Mouse (Mus musculus) heart, embryonic 15.5 days (tissue): Measurements from ENCODE around the gene Rheb. TPM values are rescaled to one million over a fixed set of nuclear protein-coding genes. Genes with fewer than 3 reads are reported as not detected.

Experiments used
- ATAC-seq: fragments of 200-750 bp; cut with Nextera tagmentation; replicated peaks from 2 replicates; pipeline ENCODE4 v1.8.0; 2017; ENCODE audit warnings: low read depth, moderate TSS enrichment; ENCODE audit not compliant: insufficient number of reproducible peaks, insufficient read depth, low FRiP score
- H3K27ac ChIP-seq: fragments of 300-500 bp; sonication (generic); 2 replicates; pipeline ENCODE4 v1.5.1; 2015; ENCODE audit warnings: mild to moderate bottlenecking, inconsistent platforms
- H3K27me3 ChIP-seq: fragments of 300-500 bp; sonication (generic); 2 replicates; pipeline ENCODE4 v1.6.1; 2015; ENCODE audit warnings: inconsistent platforms
- H3K36me3 ChIP-seq: fragments of 300-500 bp; sonication (generic); 2 replicates; pipeline ENCODE4 v1.6.1; 2015; ENCODE audit warnings: mild to moderate bottlenecking, inconsistent platforms
- H3K4me1 ChIP-seq: fragments of 300-500 bp; sonication (generic); replicated peaks from 2 replicates; pipeline ENCODE4 v1.6.1; 2015; ENCODE audit warnings: inconsistent platforms
- H3K4me2 ChIP-seq: fragments of 300-500 bp; sonication (generic); 2 replicates; pipeline ENCODE4 v1.6.1; 2015; ENCODE audit warnings: inconsistent platforms, mild to moderate bottlenecking, moderate library complexity
- H3K4me3 ChIP-seq: fragments of 300-500 bp; sonication (generic); 2 replicates; pipeline ENCODE4 v1.5.1; 2015; ENCODE audit warnings: mild to moderate bottlenecking, inconsistent platforms
- H3K9ac ChIP-seq: fragments of 300-500 bp; sonication (generic); 2 replicates; pipeline ENCODE4 v1.6.1; 2015; ENCODE audit warnings: mild to moderate bottlenecking, inconsistent platforms
- H3K9me3 ChIP-seq: fragments of 300-500 bp; sonication (generic); replicated peaks from 2 replicates; pipeline ENCODE4 v1.6.1; 2016; ENCODE audit warnings: inconsistent platforms
- WGBS: fragments of 180-500 bp; shearing (Covaris S2); methylation state at CpG from one replicate; pipeline ENCODE4 v1.1.7; 2015; ENCODE audit warnings: mixed read lengths; 5-methylcytosine and 5-hydroxymethylcytosine counted together
- polyA plus RNA-seq: library from polyadenylated mRNA; unstranded; fragments of >200 nt; fragmentation: Nextera tagmentation; extraction: Ambion mirVana; gene quantifications from 2 replicates; pipeline ENCODE4 v1.2.1, GENCODE M21; 2015

Gene Rheb
- polyA plus RNA-seq, 1 experiment from 2014 or later: 262 TPM

GRCm38 (mm10) chr5:24821403-24821841, 21.0 kb downstream of the Rheb start:
- H3K27me3 ChIP-seq: no peaks in the 10 kb centered on the region
- no peak for ATAC-seq
- no peak overlapping the region for H3K4me3 ChIP-seq
- no peaks in the 10 kb centered on the region for H3K9me3 ChIP-seq
- H3K4me2 ChIP-seq: no peak overlapping the region
- H3K36me3 ChIP-seq: peaks cover 14% of the 10 kb centered on the region
- H3K9ac ChIP-seq: no peak overlapping the region
- 41% methylated on average over 3 of the region's 3 CpGs for WGBS
- peaks cover 44% of the 10 kb centered on the region for H3K4me1 ChIP-seq
- H3K27ac ChIP-seq: peak overlapping the region; percentile 25; the same call in 1 of the 2 replicates

DNA sequence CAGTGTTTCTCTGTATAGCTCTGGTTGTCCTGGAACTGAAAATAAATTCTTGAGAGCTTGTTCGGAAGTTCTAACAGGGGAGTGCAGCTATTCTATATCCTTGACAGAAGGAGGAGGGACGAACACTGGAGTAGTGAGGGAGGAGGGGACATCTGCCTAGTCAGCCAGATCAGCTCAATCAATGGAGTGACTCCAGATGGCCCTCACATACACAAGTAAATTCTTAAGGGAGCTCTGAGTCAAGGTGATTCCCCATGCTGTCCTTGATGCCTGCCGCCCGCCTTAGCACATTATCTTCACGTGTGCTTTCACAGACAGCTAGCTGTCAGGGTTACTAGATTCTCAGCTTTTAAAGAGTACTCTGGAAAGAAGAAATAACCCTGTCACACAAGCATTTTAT, 21.8 kb downstream of the Rheb start:
- no peak overlapping the region for H3K9ac ChIP-seq
- no peak overlapping the region for H3K4me2 ChIP-seq
- H3K36me3 ChIP-seq: peaks cover 22% of the 10 kb centered on the region
- H3K4me3 ChIP-seq: no peak overlapping the region
- H3K4me1 ChIP-seq: peaks cover 36% of the 10 kb centered on the region
- 57% methylated on average over 5 of the region's 5 CpGs for WGBS
- ATAC-seq: no peak
- H3K27ac ChIP-seq: no peak overlapping the region
- no peaks in the 10 kb centered on the region for H3K27me3 ChIP-seq
- no peaks in the 10 kb centered on the region for H3K9me3 ChIP-seq

DNA sequence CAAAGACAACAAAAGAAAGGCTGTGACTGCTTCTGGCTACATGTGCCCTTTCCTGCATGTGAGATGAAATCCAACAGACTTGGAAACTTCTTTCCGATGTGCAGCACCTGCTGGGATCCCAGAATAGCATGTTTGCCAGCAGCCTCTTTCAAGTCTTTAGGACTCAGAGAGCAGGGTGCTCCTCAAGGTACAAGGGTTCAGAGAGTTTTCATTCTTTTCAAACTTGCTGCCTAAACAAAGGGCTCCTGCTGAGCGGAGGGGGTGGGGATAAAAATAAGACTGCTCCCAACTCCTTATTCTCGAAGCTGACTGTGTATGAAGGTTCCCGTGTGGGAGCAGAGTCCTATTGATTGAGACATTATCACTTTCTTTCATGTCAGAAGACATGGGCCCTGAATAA, 25.2 kb downstream of the Rheb start:
- Histone ChIP-seq H3K4me3 (no peak overlapping the region), H3K36me3 (peaks cover 48% of the 10 kb centered on the region), H3K9me3 (no peaks in the 10 kb centered on the region), H3K4me1 (peaks cover 16% of the 10 kb centered on the region), H3K27ac (no peak overlapping the region), H3K4me2 (no peak overlapping the region), H3K27me3 (no peaks in the 10 kb centered on the region), H3K9ac (no peak overlapping the region)
- ATAC-seq: no peak
- 74% methylated on average over 4 of the region's 4 CpGs for WGBS

DNA sequence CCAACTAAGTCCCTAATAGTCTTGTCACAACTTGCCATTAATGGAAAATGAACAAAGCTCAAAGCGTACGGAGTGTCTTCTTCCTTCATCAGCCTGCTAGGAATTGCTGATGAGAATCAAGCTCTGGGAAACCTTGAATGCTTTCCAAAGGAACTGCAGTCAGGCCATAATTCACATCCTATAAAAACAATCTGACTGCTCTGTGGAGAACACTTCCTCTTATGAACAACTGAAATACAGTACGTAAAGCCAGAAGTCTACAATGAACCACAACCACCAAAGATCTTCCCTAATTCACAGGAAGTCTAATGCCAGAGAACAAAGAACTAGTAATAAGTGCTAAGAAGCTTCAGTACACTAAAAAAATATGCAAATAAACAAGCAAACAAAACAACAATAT, 28.5 kb downstream of the Rheb start:
- no peak overlapping the region for H3K4me2 ChIP-seq
- H3K9me3 ChIP-seq: no peaks in the 10 kb centered on the region
- H3K4me3 ChIP-seq: no peak overlapping the region
- ATAC-seq: no peak
- 71% methylated on average over 3 of the region's 3 CpGs for WGBS
- no peaks in the 10 kb centered on the region for H3K27me3 ChIP-seq
- H3K9ac ChIP-seq: no peak overlapping the region
- H3K36me3 ChIP-seq: peaks cover 75% of the 10 kb centered on the region
- H3K27ac ChIP-seq: no peak overlapping the region
- H3K4me1 ChIP-seq: peaks cover 3% of the 10 kb centered on the region; the same call in 1 of the 2 replicates

- Histone ChIP-seq H3K27ac (no peak overlapping the region), H3K4me3 (no peak overlapping the region), H3K9me3 (no peaks in the 10 kb centered on the region), H3K27me3 (no peaks in the 10 kb centered on the region), H3K36me3 (peaks cover 78% of the 10 kb centered on the region), H3K4me2 (no peak overlapping the region), H3K9ac (no peak overlapping the region), H3K4me1 (peaks cover 3% of the 10 kb centered on the region; the same call in 1 of the 2 replicates)
- ATAC-seq: no peak
- 63% methylated on average over 4 of the region's 4 CpGs for WGBS
These were observed 29.4 kb downstream of the Rheb start for GRCm38 (mm10) chr5:24813005-24813404.

DNA sequence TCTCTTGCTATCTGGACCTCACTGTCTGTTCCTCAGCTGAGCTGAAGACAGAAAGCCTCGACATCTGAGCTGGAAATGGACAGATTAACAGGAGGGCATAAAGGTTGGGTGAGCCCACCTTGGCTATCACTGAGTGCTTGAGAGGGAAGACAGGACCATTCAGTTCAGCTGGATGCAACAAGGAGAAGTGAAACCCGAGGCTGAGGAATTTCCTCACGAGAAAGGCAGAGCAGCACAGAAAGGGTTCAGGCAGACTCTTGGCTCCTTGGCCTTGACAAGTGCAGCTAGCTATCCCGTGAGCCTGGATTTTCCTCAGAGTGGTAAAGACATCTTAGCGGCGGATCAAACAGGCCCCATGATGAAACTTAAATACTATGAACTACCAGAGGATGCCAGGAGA, 37.2 kb downstream of the Rheb start:
- Histone ChIP-seq H3K27ac (no peak overlapping the region), H3K9ac (no peak overlapping the region), H3K4me3 (no peak overlapping the region), H3K4me2 (no peak overlapping the region), H3K9me3 (no peaks in the 10 kb centered on the region), H3K4me1 (peaks cover 8% of the 10 kb centered on the region; the same call in 1 of the 2 replicates), H3K36me3 (peaks cover 62% of the 10 kb centered on the region), H3K27me3 (no peaks in the 10 kb centered on the region)
- WGBS: 78% methylated on average over 6 of the region's 6 CpGs
- no peak for ATAC-seq

DNA sequence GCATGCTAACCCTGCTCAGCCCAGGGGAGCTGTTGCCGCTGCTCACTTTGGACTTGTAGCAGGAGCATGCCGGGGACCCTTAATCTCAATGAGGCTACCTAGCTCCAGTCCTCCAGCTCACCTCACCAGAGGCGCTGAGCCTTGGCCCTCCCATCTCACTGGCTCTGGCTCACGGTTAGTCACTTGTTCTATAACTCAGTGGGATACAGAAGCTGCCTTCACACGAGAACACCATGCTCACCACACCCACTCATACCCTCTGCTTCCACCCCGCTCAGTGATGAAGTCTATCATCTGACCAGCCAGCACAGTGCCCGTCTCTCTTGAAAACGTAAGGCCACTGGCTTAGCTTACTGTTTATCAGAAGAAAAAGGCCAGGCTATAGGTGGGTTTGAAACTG, 37.8 kb downstream of the Rheb start:
- no peaks in the 10 kb centered on the region for H3K9me3 ChIP-seq
- H3K36me3 ChIP-seq: peaks cover 61% of the 10 kb centered on the region
- no peaks in the 10 kb centered on the region for H3K27me3 ChIP-seq
- peaks cover 8% of the 10 kb centered on the region; the same call in 1 of the 2 replicates for H3K4me1 ChIP-seq
- H3K4me3 ChIP-seq: no peak overlapping the region
- no peak overlapping the region for H3K9ac ChIP-seq
- no peak for ATAC-seq
- H3K4me2 ChIP-seq: no peak overlapping the region
- 84% methylated on average over 8 of the region's 8 CpGs for WGBS
- no peak overlapping the region for H3K27ac ChIP-seq

GRCm38 (mm10) chr5:24801841-24802624, 40.4 kb downstream of the Rheb start:
- no peaks in the 10 kb centered on the region for H3K27me3 ChIP-seq
- H3K9ac ChIP-seq: no peak overlapping the region
- peaks cover 38% of the 10 kb centered on the region for H3K36me3 ChIP-seq
- peaks cover 15% of the 10 kb centered on the region for H3K4me1 ChIP-seq
- no peaks in the 10 kb centered on the region for H3K9me3 ChIP-seq
- no peak overlapping the region for H3K4me2 ChIP-seq
- H3K4me3 ChIP-seq: no peak overlapping the region
- H3K27ac ChIP-seq: peak overlapping the region; percentile 27
- WGBS: 45% methylated on average over 6 of the region's 6 CpGs
- no peak for ATAC-seq

- ATAC-seq: 0 out of 2 replicates have a peak, but pooled peaks have one; percentile 48
These were observed 42.0 kb downstream of the Rheb start for GRCm38 (mm10) chr5:24800416-24800815.

DNA sequence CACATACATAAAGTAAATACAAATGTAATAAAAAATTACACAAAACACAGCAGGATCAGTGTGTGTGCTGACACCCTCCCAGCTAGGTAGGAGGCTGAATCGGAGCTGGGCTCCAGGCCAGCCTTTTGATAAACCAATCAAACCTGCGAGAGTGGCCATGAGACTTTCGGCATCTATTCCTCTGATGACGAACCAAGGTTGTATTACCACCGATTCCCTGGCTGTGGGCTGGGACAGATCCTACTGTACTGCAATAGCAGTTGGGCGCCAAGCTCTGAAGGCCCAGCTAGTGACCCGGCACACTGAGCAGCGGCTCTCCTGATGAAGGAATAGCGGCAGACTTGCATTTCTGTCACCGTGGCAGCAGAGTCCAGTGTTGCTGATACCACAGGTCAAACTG, 43.8 kb downstream of the Rheb start:
- no peak overlapping the region for H3K4me3 ChIP-seq
- no peaks in the 10 kb centered on the region for H3K27me3 ChIP-seq
- peaks cover 15% of the 10 kb centered on the region for H3K4me1 ChIP-seq
- H3K9ac ChIP-seq: no peak overlapping the region
- WGBS: 34% methylated on average over 10 of the region's 10 CpGs
- H3K27ac ChIP-seq: no peak overlapping the region
- no peak for ATAC-seq
- H3K36me3 ChIP-seq: peaks cover 11% of the 10 kb centered on the region
- no peak overlapping the region for H3K4me2 ChIP-seq
- H3K9me3 ChIP-seq: no peaks in the 10 kb centered on the region

More at GRCm38 (mm10) chr5:24800416-24800815, 42.0 kb downstream of the Rheb start:
- no peak overlapping the region for H3K4me3 ChIP-seq
- no peaks in the 10 kb centered on the region for H3K27me3 ChIP-seq
- peaks cover 22% of the 10 kb centered on the region for H3K36me3 ChIP-seq
- no peaks in the 10 kb centered on the region for H3K9me3 ChIP-seq
- H3K9ac ChIP-seq: no peak overlapping the region
- no peak overlapping the region for H3K27ac ChIP-seq
- H3K4me2 ChIP-seq: no peak overlapping the region
- H3K4me1 ChIP-seq: peaks cover 15% of the 10 kb centered on the region

GRCm38 (mm10) chr5:24797858-24798257, 44.6 kb downstream of the Rheb start:
- H3K4me2 ChIP-seq: no peak overlapping the region
- no peaks in the 10 kb centered on the region for H3K27me3 ChIP-seq
- no peak overlapping the region for H3K9ac ChIP-seq
- no peak overlapping the region for H3K4me3 ChIP-seq
- H3K36me3 ChIP-seq: peaks cover 6% of the 10 kb centered on the region
- 55% methylated on average over 7 of the region's 7 CpGs for WGBS
- ATAC-seq: no peak
- no peak overlapping the region for H3K27ac ChIP-seq
- peaks cover 14% of the 10 kb centered on the region for H3K4me1 ChIP-seq
- H3K9me3 ChIP-seq: no peaks in the 10 kb centered on the region

- ATAC-seq: no peak
- Histone ChIP-seq H3K36me3 (no peaks in the 10 kb centered on the region), H3K27me3 (no peaks in the 10 kb centered on the region), H3K27ac (no peak overlapping the region), H3K4me2 (no peak overlapping the region), H3K9me3 (no peaks in the 10 kb centered on the region), H3K9ac (no peak overlapping the region), H3K4me1 (no peaks in the 10 kb centered on the region), H3K4me3 (no peak overlapping the region)
- 67% methylated on average over 7 of the region's 7 CpGs for WGBS
These were observed 49.5 kb downstream of the Rheb start for GRCm38 (mm10) chr5:24792961-24793360.
